Mouse (Mus musculus): Measurements from ENCODE around the gene Gpr3. TPM values are rescaled to one million over a fixed set of nuclear protein-coding genes. Genes with fewer than 3 reads are reported as not detected.

The Gpr3 gene
- polyA plus RNA-seq (2015; fragmentation: Nextera tagmentation; extraction: Ambion mirVana) = 0.12 TPM in 1 of 2 replicates, not detected in the other

GRCm38 (mm10) chr4:133211751-133212561 lies at the start of gene Gpr3, which contains the start of gene Cd164l2:
Gene Gpr3 (minus strand): TSS chr4:133212536.
Gene Cd164l2 (plus strand): TSS chr4:133212131.

GRCm38 (mm10) chr4:133240490-133240921 lies 28.2 kb upstream of the Gpr3 start, which contains the start of gene Map3k6:
Gene Map3k6 (plus strand): TSS chr4:133240818.

Small RNA genes within 50 kb of the gene (microRNA-seq; reads per million reads assigned to microRNA genes)
- gene Mir7017 (ENCODE audit: borderline replicate concordance, insufficient number of aligned reads) = not detected

Other genes starting within 250 kb of the Gpr3 start
- gene Fgr, start 238.4 kb downstream of the Gpr3 start, polyA plus RNA-seq (2015; fragmentation: Nextera tagmentation; extraction: Ambion mirVana) = 0.57 and 0.76 TPM in 2 replicates
- 5.8 and 7.8 TPM in 2 replicates for gene Ahdc1, start 201.3 kb downstream of the Gpr3 start, polyA plus RNA-seq (2015; fragmentation: Nextera tagmentation; extraction: Ambion mirVana)
- 55.3 and 71.4 TPM in 2 replicates for gene Wasf2, start 82.0 kb downstream of the Gpr3 start, polyA plus RNA-seq (2015; fragmentation: Nextera tagmentation; extraction: Ambion mirVana)
- 2.2 and 2.9 TPM in 2 replicates for gene Cd164l2, start 405 bp downstream of the Gpr3 start, polyA plus RNA-seq (2015; fragmentation: Nextera tagmentation; extraction: Ambion mirVana)
- 5.4 and 6.8 TPM in 2 replicates for gene Map3k6, start 28.3 kb upstream of the Gpr3 start, polyA plus RNA-seq (2015; fragmentation: Nextera tagmentation; extraction: Ambion mirVana)
- 1.5 and 1.7 TPM in 2 replicates for gene Sytl1, start 50.6 kb upstream of the Gpr3 start, polyA plus RNA-seq (2015; fragmentation: Nextera tagmentation; extraction: Ambion mirVana)
- 80.3 and 102 TPM in 2 replicates for gene Tmem222, start 65.3 kb upstream of the Gpr3 start, polyA plus RNA-seq (2015; fragmentation: Nextera tagmentation; extraction: Ambion mirVana)
- 11.5 and 11.7 TPM in 2 replicates for gene Wdtc1, start 140.9 kb upstream of the Gpr3 start, polyA plus RNA-seq (2015; fragmentation: Nextera tagmentation; extraction: Ambion mirVana)
- 6.0 and 9.6 TPM in 2 replicates for gene Slc9a1, start 157.2 kb upstream of the Gpr3 start, polyA plus RNA-seq (2015; fragmentation: Nextera tagmentation; extraction: Ambion mirVana)

All from adrenal gland, postnatal 0 days (tissue).